Mouse (Mus musculus) thymus, adult 2 months (tissue): ENCODE measurements around the gene Phactr1.

Source experiments
- CTCF ChIP-seq: fragments of 200-500 bp; IDR thresholded peaks from 2 replicates; pipeline ENCODE4 v1.5.1; 2012; ENCODE audit warnings: mild to moderate bottlenecking, control low read depth, low read length, moderate library complexity, borderline replicate concordance; ENCODE audit not compliant: control insufficient read depth, poor library complexity, insufficient read depth; ENCODE audit errors: extremely low read depth
- POLR2A ChIP-seq: fragments of 200-500 bp; IDR thresholded peaks from 2 replicates; pipeline ENCODE4 v1.6.1; 2012; ENCODE audit warnings: mild to moderate bottlenecking, low read length, control low read depth, moderate library complexity; ENCODE audit not compliant: control insufficient read depth, poor library complexity, insufficient read depth; ENCODE audit errors: extremely low read depth

DNA sequence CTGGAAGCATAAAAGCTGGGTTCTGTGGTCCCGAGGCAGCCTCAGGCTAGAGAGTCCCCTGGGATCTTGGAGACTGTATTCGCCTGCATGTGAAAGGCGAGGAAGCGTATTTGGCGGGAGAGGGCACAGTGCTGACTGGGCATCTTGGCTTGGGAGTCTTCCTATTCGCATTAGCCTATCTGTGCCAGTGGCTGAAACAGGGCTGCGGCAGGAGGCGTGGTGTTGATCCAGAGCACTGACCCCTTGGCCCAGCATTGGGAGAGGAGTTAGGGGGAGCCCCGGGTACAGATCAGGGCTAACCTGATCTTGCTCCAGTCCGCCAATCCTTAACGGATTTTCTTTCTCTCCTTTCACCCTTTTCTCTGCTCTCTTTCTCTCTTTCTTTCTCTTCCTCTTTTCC is 28.7 kb downstream of the Phactr1 start:
- TF ChIP-seq POLR2A, result no peak
- TF ChIP-seq CTCF, result no peak
